Mouse (Mus musculus): ENCODE measurements at regions not wholly inside any gene's neighbourhood (a gene's known extent, or its start where the extent isn't known, plus 50 kb on each side); places are given as distances from the start of the nearest gene placed in this dataset.

DNA sequence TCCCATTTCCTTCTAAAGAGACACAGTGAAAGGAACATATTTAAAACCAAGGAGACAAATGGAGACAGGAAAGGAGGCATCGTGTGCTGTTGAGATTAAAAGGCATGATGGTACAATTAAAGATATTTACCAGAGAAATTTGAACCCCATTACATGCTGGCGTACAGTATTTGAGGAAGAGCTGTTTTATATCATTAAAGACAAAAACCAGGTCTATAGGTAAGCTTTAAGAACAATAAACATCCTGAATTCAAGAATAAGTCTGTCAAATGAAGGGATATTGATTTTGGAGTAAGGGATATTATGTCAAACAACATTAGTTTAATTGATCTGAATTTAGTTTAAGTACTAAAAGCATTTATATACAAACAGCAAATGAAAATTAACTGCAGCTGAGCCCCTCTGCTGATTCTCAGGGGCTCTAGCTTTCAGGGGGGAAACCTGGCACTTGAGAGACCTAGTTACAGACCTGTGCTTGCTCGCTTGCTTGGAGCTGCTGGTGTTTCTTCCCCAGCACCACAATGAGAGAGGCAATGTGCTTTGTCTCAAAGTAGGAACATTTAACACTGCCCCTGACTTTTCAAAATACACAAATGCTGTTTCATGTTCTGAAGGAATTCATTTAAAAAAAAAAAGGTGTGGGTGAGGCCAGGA is 189.8 kb upstream of the Nt5c1b start:
- H3ac ChIP-seq (ENCODE audit: control insufficient read depth, insufficient read length), result no peak overlapping the region
- no peaks in the 10 kb centered on the region for H3K36me3 ChIP-seq (ENCODE audit: control insufficient read depth, insufficient read depth)
- no peak overlapping the region for H3K4me2 ChIP-seq (ENCODE audit: low read depth)
- TF ChIP-seq TCF3 (IDR thresholded peaks at IDR 0.05; ENCODE audit: insufficient read length, low read depth) (no peak), MYOD1 (IDR thresholded peaks at IDR 0.05; ENCODE audit: control insufficient read depth in 1 of 3, insufficient read length in 2 of 3, low read depth in 2 of 3) (no peak), POLR2AphosphoS2 (IDR thresholded peaks at IDR 0.05; ENCODE audit: insufficient read length, low read depth) (no peak), E2F4 (IDR thresholded peaks at IDR 0.05; ENCODE audit: insufficient read depth) (no peak), TCF12 (IDR thresholded peaks at IDR 0.05; ENCODE audit: insufficient read depth, poor library complexity, severe bottlenecking) (no peak), REST (IDR thresholded peaks at IDR 0.05; ENCODE audit: insufficient read depth, insufficient read length) (no peak), MAX (IDR thresholded peaks at IDR 0.05; ENCODE audit: low read depth) (no peak), POLR2A (IDR thresholded peaks at IDR 0.05; ENCODE audit: insufficient read length, low read depth) (no peak), USF1 (IDR thresholded peaks at IDR 0.05; ENCODE audit: low read depth) (no peak), CEBPB (IDR thresholded peaks at IDR 0.05; ENCODE audit: insufficient read depth, poor library complexity, severe bottlenecking) (no peak), MYOG (IDR thresholded peaks at IDR 0.05; ENCODE audit: control insufficient read depth in 1 of 3, insufficient read depth in 1 of 3, insufficient read length in 2 of 3, low read depth in 2 of 3) (no peak), SRF (IDR thresholded peaks at IDR 0.05; ENCODE audit: control insufficient read depth, insufficient read length, low read depth) (no peak)
- H3K79me2 ChIP-seq (ENCODE audit: control insufficient read depth, insufficient read depth), result no peaks in the 10 kb centered on the region
- H3K27me3 ChIP-seq (ENCODE audit: control insufficient read depth, insufficient read depth, insufficient read length), result no peaks in the 10 kb centered on the region
- no peak overlapping the region for H3K4me3 ChIP-seq

DNA sequence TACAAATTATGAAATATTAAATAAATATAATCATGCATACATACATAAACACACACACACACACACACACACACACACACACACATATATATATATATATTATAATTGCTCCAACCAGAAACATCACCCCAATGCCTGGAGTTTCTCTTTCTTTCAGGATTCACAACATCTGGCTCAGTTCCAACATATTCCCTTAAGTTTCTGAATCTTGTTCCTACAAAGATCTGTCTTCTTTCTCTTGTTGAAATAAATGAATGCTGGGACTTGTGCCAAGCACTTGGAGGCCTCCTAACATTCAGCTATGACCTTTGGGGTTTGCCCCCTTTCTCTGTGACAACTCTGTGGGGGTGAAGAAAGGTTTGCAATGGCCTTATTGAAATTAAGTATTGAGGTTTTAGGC is 187.2 kb upstream of the Nt5c1b start:
- H3K79me2 ChIP-seq (ENCODE audit: control insufficient read depth, insufficient read depth), result no peaks in the 10 kb centered on the region
- no peaks in the 10 kb centered on the region for H3K36me3 ChIP-seq (ENCODE audit: control insufficient read depth, insufficient read depth)
- no peaks in the 10 kb centered on the region for H3K27me3 ChIP-seq (ENCODE audit: control insufficient read depth, insufficient read depth, insufficient read length)
- H3K4me3 ChIP-seq, result no peak overlapping the region
- H3K4me2 ChIP-seq (ENCODE audit: low read depth), result no peak overlapping the region
- TF ChIP-seq POLR2AphosphoS2 (IDR thresholded peaks at IDR 0.05; ENCODE audit: insufficient read length, low read depth) (no peak), MAX (IDR thresholded peaks at IDR 0.05; ENCODE audit: low read depth) (no peak), E2F4 (IDR thresholded peaks at IDR 0.05; ENCODE audit: insufficient read depth) (no peak), USF1 (IDR thresholded peaks at IDR 0.05; ENCODE audit: low read depth) (no peak), REST (IDR thresholded peaks at IDR 0.05; ENCODE audit: insufficient read depth, insufficient read length) (no peak), MYOD1 (IDR thresholded peaks at IDR 0.05; ENCODE audit: control insufficient read depth in 1 of 3, insufficient read length in 2 of 3, low read depth in 2 of 3) (no peak), POLR2A (IDR thresholded peaks at IDR 0.05; ENCODE audit: insufficient read length, low read depth) (no peak), CEBPB (IDR thresholded peaks at IDR 0.05; ENCODE audit: insufficient read depth, poor library complexity, severe bottlenecking) (no peak), SRF (IDR thresholded peaks at IDR 0.05; ENCODE audit: control insufficient read depth, insufficient read length, low read depth) (no peak), MYOG (IDR thresholded peaks at IDR 0.05; ENCODE audit: control insufficient read depth in 1 of 3, insufficient read depth in 1 of 3, insufficient read length in 2 of 3, low read depth in 2 of 3) (no peak), TCF3 (IDR thresholded peaks at IDR 0.05; ENCODE audit: insufficient read length, low read depth) (no peak), TCF12 (IDR thresholded peaks at IDR 0.05; ENCODE audit: insufficient read depth, poor library complexity, severe bottlenecking) (no peak)
- no peak overlapping the region for H3ac ChIP-seq (ENCODE audit: control insufficient read depth, insufficient read length)

GRCm38 (mm10) chr12:10186576-10186975 is 183.2 kb upstream of the Nt5c1b start:
- Histone ChIP-seq H3K27me3 (ENCODE audit: control insufficient read depth, insufficient read depth, insufficient read length) (no peaks in the 10 kb centered on the region), H3ac (ENCODE audit: control insufficient read depth, insufficient read length) (no peak overlapping the region), H3K4me2 (ENCODE audit: low read depth) (no peak overlapping the region), H3K36me3 (ENCODE audit: control insufficient read depth, insufficient read depth) (no peaks in the 10 kb centered on the region), H3K79me2 (ENCODE audit: control insufficient read depth, insufficient read depth) (no peaks in the 10 kb centered on the region), H3K4me3 (no peak overlapping the region)
- TF ChIP-seq MYOD1 (IDR thresholded peaks at IDR 0.05; ENCODE audit: control insufficient read depth in 1 of 3, insufficient read length in 2 of 3, low read depth in 2 of 3) (no peak), MAX (IDR thresholded peaks at IDR 0.05; ENCODE audit: low read depth) (no peak), POLR2A (IDR thresholded peaks at IDR 0.05; ENCODE audit: insufficient read length, low read depth) (no peak), E2F4 (IDR thresholded peaks at IDR 0.05; ENCODE audit: insufficient read depth) (no peak), REST (IDR thresholded peaks at IDR 0.05; ENCODE audit: insufficient read depth, insufficient read length) (no peak), CEBPB (IDR thresholded peaks at IDR 0.05; ENCODE audit: insufficient read depth, poor library complexity, severe bottlenecking) (no peak), MYOG (IDR thresholded peaks at IDR 0.05; ENCODE audit: control insufficient read depth in 1 of 3, insufficient read depth in 1 of 3, insufficient read length in 2 of 3, low read depth in 2 of 3) (no peak), USF1 (IDR thresholded peaks at IDR 0.05; ENCODE audit: low read depth) (no peak), TCF12 (IDR thresholded peaks at IDR 0.05; ENCODE audit: insufficient read depth, poor library complexity, severe bottlenecking) (no peak), TCF3 (IDR thresholded peaks at IDR 0.05; ENCODE audit: insufficient read length, low read depth) (no peak)

- no peaks in the 10 kb centered on the region for H3K79me2 ChIP-seq (ENCODE audit: control insufficient read depth, insufficient read depth)
- no peak overlapping the region for H3K4me2 ChIP-seq (ENCODE audit: low read depth)
- no peaks in the 10 kb centered on the region for H3K27me3 ChIP-seq (ENCODE audit: control insufficient read depth, insufficient read depth, insufficient read length)
- no peaks in the 10 kb centered on the region for H3K36me3 ChIP-seq (ENCODE audit: control insufficient read depth, insufficient read depth)
- H3ac ChIP-seq (ENCODE audit: control insufficient read depth, insufficient read length), result no peak overlapping the region
- TF ChIP-seq USF1 (IDR thresholded peaks at IDR 0.05; ENCODE audit: low read depth), result no peak
- no peak for TF ChIP-seq REST (IDR thresholded peaks at IDR 0.05; ENCODE audit: insufficient read depth, insufficient read length)
- no peak for TF ChIP-seq CEBPB (IDR thresholded peaks at IDR 0.05; ENCODE audit: insufficient read depth, poor library complexity, severe bottlenecking)
- H3K4me3 ChIP-seq, result no peak overlapping the region
Observed at GRCm38 (mm10) chr12:10189746-10190145, 180.0 kb upstream of the Nt5c1b start.

Measured in myocyte (in vitro differentiated cells).